Mouse (Mus musculus) E14TG2a.4 (cell line): ENCODE measurements at regions not wholly inside any gene's neighbourhood (a gene's known extent, or its start where the extent isn't known, plus 50 kb on each side); places are given as distances from the start of the nearest gene placed in this dataset.
A peak's percentile ranks its signal among the peaks of the same experiment; 100 is the strongest.

Source experiments
- CTCF ChIP-seq: conservative IDR thresholded peaks from 2 replicates; pipeline ENCODE4 v1.5.1; 2014; ENCODE audit warnings: low read length
- NANOG ChIP-seq: IDR thresholded peaks from 2 replicates; pipeline ENCODE4 v1.6.1; 2014; ENCODE audit warnings: borderline replicate concordance, low read length, mixed read lengths

GRCm38 (mm10) chr11:8723102-8723640 is 58.8 kb upstream of the Tns3 start:
- TF ChIP-seq CTCF (no peak), NANOG (peak; percentile 71)
